Comparison of ENCODE assay signal across 28 mouse cellular contexts in the genomic region with DNA sequence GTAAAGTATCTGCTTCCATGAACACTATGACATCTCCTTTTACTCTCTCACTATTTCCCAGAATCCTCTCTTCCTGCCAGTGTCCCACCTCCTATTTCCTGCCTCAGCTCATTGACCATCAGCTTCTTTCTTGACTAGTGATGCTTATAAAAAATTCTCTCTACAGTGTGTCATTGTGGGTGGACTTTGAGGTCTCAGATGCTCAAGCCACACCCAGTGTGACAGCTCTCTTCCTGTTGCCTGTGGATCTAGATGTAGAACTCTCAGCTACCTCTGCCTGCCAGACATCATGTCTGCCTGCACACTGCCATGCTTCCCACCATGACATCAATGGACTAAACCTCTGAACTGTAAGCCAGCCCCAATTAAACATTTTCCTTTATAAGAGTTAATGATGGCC. TPM values are rescaled to one million over a fixed set of nuclear protein-coding genes. Genes with fewer than 3 reads are reported as not detected.
DNase-seq lines count a peak whose midpoint lies in the region; ATAC-seq and TF ChIP-seq lines count a peak whose summit lies in the region.
"Had no signal": no experiment of that assay in that cellular context is flagged by ENCODE, and none has a peak within 500 bp of the region (broad histone marks: within the 10 kb centered on the region; RNA-seq: fewer than 3 reads in every experiment).

No protein-coding gene starts in this region.

- DNase-seq in 416B (ENCODE audit: low read depth): peak; percentile 54
- peak; percentile 21 for DNase-seq in splenic B cell, adult 2 months (ENCODE audit: low read depth, low spot score)
- DNase-seq in layer of hippocampus, adult 8-10 months (ENCODE audit: low spot score in 2 of 2): no peak
- DNase-seq: adrenal gland, adult 2 months; adrenal gland, postnatal 10 days; adrenal gland, postnatal 25 days; cerebellum, adult 11 months; cerebellum, adult 18-20 months; cerebellum, adult 8-10 months; cerebellum, adult 9-11 months; cerebellum, postnatal 14 days; cerebellum, postnatal 36 days; embryo, embryonic 11 days had no signal

- no peaks in the 10 kb centered on the region for H3K36me3 ChIP-seq in intestine, postnatal 0 days (ENCODE audit: control insufficient read depth, insufficient read depth)
- no peaks in the 10 kb centered on the region for H3K36me3 ChIP-seq in intestine, embryonic 15.5 days
- no peaks in the 10 kb centered on the region for H3K36me3 ChIP-seq in splenic B cell, adult 2 months (ENCODE audit: control insufficient read depth, insufficient read depth, low read length, poor library complexity, severe bottlenecking)
- H3K36me3 ChIP-seq: embryonic facial prominence, embryonic 13.5 days; embryonic facial prominence, embryonic 15.5 days; forebrain, embryonic 10.5 days; forebrain, embryonic 12.5 days had no signal

- no peak overlapping the region for H3K4me2 ChIP-seq in intestine, postnatal 0 days (replicated peaks; ENCODE audit: low read depth)
- H3K4me2 ChIP-seq in intestine, embryonic 15.5 days (replicated peaks): no peak overlapping the region
- H3K4me2 ChIP-seq: embryonic facial prominence, embryonic 13.5 days; embryonic facial prominence, embryonic 15.5 days; forebrain, embryonic 12.5 days had no signal

- H3K27me3 ChIP-seq in intestine, postnatal 0 days (replicated peaks; ENCODE audit: control insufficient read depth, insufficient read depth, low read length): no peaks in the 10 kb centered on the region
- H3K27me3 ChIP-seq in intestine, embryonic 15.5 days (replicated peaks): no peaks in the 10 kb centered on the region
- no peaks in the 10 kb centered on the region for H3K27me3 ChIP-seq in splenic B cell, adult 2 months (ENCODE audit: control insufficient read depth, insufficient read depth, low read length, poor library complexity, severe bottlenecking)
- H3K27me3 ChIP-seq: embryonic facial prominence, embryonic 13.5 days; embryonic facial prominence, embryonic 15.5 days; forebrain, embryonic 12.5 days had no signal

- no peaks in the 10 kb centered on the region for H3K9me3 ChIP-seq in intestine, postnatal 0 days (ENCODE audit: control insufficient read depth)
- H3K9me3 ChIP-seq in intestine, embryonic 15.5 days: no peaks in the 10 kb centered on the region
- H3K9me3 ChIP-seq: embryonic facial prominence, embryonic 15.5 days; forebrain, embryonic 12.5 days had no signal

- H3K9ac ChIP-seq in intestine, postnatal 0 days (ENCODE audit: low read depth, low read length): no peak overlapping the region
- no peak overlapping the region for H3K9ac ChIP-seq in intestine, embryonic 15.5 days
- H3K9ac ChIP-seq: embryonic facial prominence, embryonic 13.5 days; embryonic facial prominence, embryonic 15.5 days; forebrain, embryonic 12.5 days had no signal

- H3K4me1 ChIP-seq in intestine, postnatal 0 days (replicated peaks; ENCODE audit: control insufficient read depth, insufficient read depth, low read length): 0 out of 2 replicates have a peak, but pooled peaks cover 3% of the 10 kb centered on the region
- H3K4me1 ChIP-seq in intestine, embryonic 15.5 days (replicated peaks): 0 out of 2 replicates have a peak, but pooled peaks cover 3% of the 10 kb centered on the region
- H3K4me1 ChIP-seq: embryonic facial prominence, embryonic 13.5 days; embryonic facial prominence, embryonic 15.5 days; forebrain, embryonic 10.5 days; forebrain, embryonic 12.5 days had no signal

- H3K27ac ChIP-seq in intestine, postnatal 0 days (ENCODE audit: low read depth, low read length): no peak overlapping the region
- no peak overlapping the region for H3K27ac ChIP-seq in intestine, embryonic 15.5 days
- H3K27ac ChIP-seq: embryonic facial prominence, embryonic 13.5 days; embryonic facial prominence, embryonic 15.5 days; forebrain, embryonic 10.5 days; forebrain, embryonic 12.5 days had no signal

- no peak for TF ChIP-seq CTCF in intestine, postnatal 0 days (IDR thresholded peaks at IDR 0.05; ENCODE audit: low read depth)

- 0 out of 2 replicates have a peak, but pooled peaks have one; percentile 27 for ATAC-seq in intestine, postnatal 0 days
- ATAC-seq in intestine, embryonic 15.5 days: no peak
- ATAC-seq: forebrain, embryonic 14.5 days; forebrain, embryonic 16.5 days; Patski had no signal

- H3K4me3 ChIP-seq in intestine, postnatal 0 days (ENCODE audit: low read depth, low read length): no peak overlapping the region
- H3K4me3 ChIP-seq in intestine, embryonic 15.5 days (replicated peaks): no peak overlapping the region
- H3K4me3 ChIP-seq: embryonic facial prominence, embryonic 13.5 days; embryonic facial prominence, embryonic 15.5 days; erythroblast, embryonic 14.5 days; forebrain, embryonic 10.5 days; forebrain, embryonic 12.5 days had no signal

RNA-seq across cellular contexts. Expression of gene Ffar2, which starts 13.7 kb away (rescaled TPM):
- polyA plus RNA-seq in intestine, postnatal 0 days (2015; fragmentation: Nextera tagmentation; extraction: Ambion mirVana): 12.5 and 12.6 TPM in 2 replicates
- 10.9 and 15.5 TPM in 2 replicates for polyA plus RNA-seq in intestine, embryonic 15.5 days (2015; fragmentation: Nextera tagmentation; extraction: Ambion mirVana)
- under 1 TPM in 1 of 4 experiments, not detected in 3; 0.20 TPM for total RNA-seq in layer of hippocampus, adult 8-10 months (2022)
- total RNA-seq: ES-E14 had no signal
- polyA plus RNA-seq: C2C12; embryonic facial prominence, embryonic 11.5 days; embryonic facial prominence, embryonic 13.5 days; embryonic facial prominence, embryonic 15.5 days; erythroblast, embryonic 14.5 days; forebrain, embryonic 10.5 days; forebrain, embryonic 12.5 days; forebrain, embryonic 16.5 days; Patski had no signal

RNA-seq across cellular contexts. Expression of gene Ffar3, which starts 18.7 kb away (rescaled TPM):
- polyA plus RNA-seq in intestine, postnatal 0 days (2015; fragmentation: Nextera tagmentation; extraction: Ambion mirVana): 0.21 and 0.47 TPM in 2 replicates
- polyA plus RNA-seq in intestine, embryonic 15.5 days (2015; fragmentation: Nextera tagmentation; extraction: Ambion mirVana): 0.54 and 0.83 TPM in 2 replicates
- total RNA-seq in layer of hippocampus, adult 8-10 months (2022): not detected
- total RNA-seq: common myeloid progenitor, adult 5-6 weeks had no signal
- polyA plus RNA-seq: brain, embryonic 14.5 days; C2C12; embryonic facial prominence, embryonic 11.5 days; embryonic facial prominence, embryonic 13.5 days; embryonic facial prominence, embryonic 15.5 days; erythroblast, embryonic 14.5 days; forebrain, embryonic 10.5 days; forebrain, embryonic 12.5 days; forebrain, embryonic 14.5 days; forebrain, embryonic 16.5 days; Patski had no signal

RNA-seq across cellular contexts. Expression of gene Ffar1, which starts 24.1 kb away (rescaled TPM):
- polyA plus RNA-seq in intestine, postnatal 0 days (2015; fragmentation: Nextera tagmentation; extraction: Ambion mirVana): 0.13 and 0.21 TPM in 2 replicates
- polyA plus RNA-seq in intestine, embryonic 15.5 days (2015; fragmentation: Nextera tagmentation; extraction: Ambion mirVana): 0.25 and 0.27 TPM in 2 replicates
- total RNA-seq in layer of hippocampus, adult 8-10 months (2022): not detected
- total RNA-seq: adrenal gland, adult 2 months; adrenal gland, postnatal 25 days; common myeloid progenitor, adult 5-6 weeks had no signal
- polyA plus RNA-seq: adrenal gland, adult 2 months; brain, embryonic 14.5 days; C2C12; embryonic facial prominence, embryonic 11.5 days; embryonic facial prominence, embryonic 13.5 days; embryonic facial prominence, embryonic 15.5 days; erythroblast, embryonic 14.5 days; forebrain, embryonic 10.5 days; forebrain, embryonic 12.5 days; forebrain, embryonic 14.5 days; forebrain, embryonic 16.5 days; Patski had no signal

RNA-seq across cellular contexts. Expression of gene Cd22, which starts 42.9 kb away (rescaled TPM):
- 0.27 and 0.51 TPM in 2 replicates for polyA plus RNA-seq in intestine, postnatal 0 days (2015; fragmentation: Nextera tagmentation; extraction: Ambion mirVana)
- polyA plus RNA-seq in intestine, embryonic 15.5 days (2015; fragmentation: Nextera tagmentation; extraction: Ambion mirVana): 0.38 and 0.59 TPM in 2 replicates
- total RNA-seq in layer of hippocampus, adult 8-10 months (2022): 1 to 10 TPM in 2 of 4 experiments, not detected in 2; 1.1 to 1.6 TPM
- polyA plus RNA-seq: embryonic facial prominence, embryonic 11.5 days; embryonic facial prominence, embryonic 13.5 days; erythroblast, embryonic 14.5 days; forebrain, embryonic 10.5 days; forebrain, embryonic 12.5 days; forebrain, embryonic 14.5 days; Patski had no signal

RNA-seq across cellular contexts. Expression of gene Krtdap, which starts 49.6 kb away (rescaled TPM):
- 4.1 and 4.8 TPM in 2 replicates for polyA plus RNA-seq in intestine, postnatal 0 days (2015; fragmentation: Nextera tagmentation; extraction: Ambion mirVana)
- polyA plus RNA-seq in intestine, embryonic 15.5 days (2015; fragmentation: Nextera tagmentation; extraction: Ambion mirVana): 1.9 and 2.8 TPM in 2 replicates
- total RNA-seq in layer of hippocampus, adult 8-10 months (2022): not detected
- total RNA-seq: adrenal gland, adult 2 months; adrenal gland, postnatal 25 days; common myeloid progenitor, adult 5-6 weeks had no signal
- polyA plus RNA-seq: adrenal gland, adult 2 months; C2C12; embryonic facial prominence, embryonic 11.5 days; erythroblast, embryonic 14.5 days; forebrain, embryonic 10.5 days; forebrain, embryonic 12.5 days; forebrain, embryonic 14.5 days; forebrain, embryonic 16.5 days; Patski had no signal

Comparison
In these comparisons a context has a peak if more than half of its experiments do, and no peak if none do; other contexts are left out.
1. DNase-seq: peak in 416B (single experiment) and splenic B cell, adult 2 months (single experiment); none in layer of hippocampus, adult 8-10 months (0 of 2).